Mouse (Mus musculus) intestine, embryonic 15.5 days (tissue): ENCODE measurements around the gene Erf. TPM values are rescaled to one million over a fixed set of nuclear protein-coding genes. Genes with fewer than 3 reads are reported as not detected.

ENCODE experiments used
- ATAC-seq: fragments of 200-750 bp; cut with Nextera tagmentation; 2 replicates; pipeline ENCODE4 v1.8.0; 2017; ENCODE audit warnings: moderate TSS enrichment, moderate library complexity
- H3K27ac ChIP-seq: fragments of 300-500 bp; sonication (generic); 2 replicates; pipeline ENCODE4 v1.5.1; 2015; ENCODE audit warnings: mild to moderate bottlenecking, inconsistent platforms
- H3K27me3 ChIP-seq: fragments of 300-500 bp; sonication (generic); replicated peaks from 2 replicates; pipeline ENCODE4 v1.6.1; 2015; ENCODE audit warnings: inconsistent platforms
- H3K36me3 ChIP-seq: fragments of 300-500 bp; sonication (generic); 2 replicates; pipeline ENCODE4 v1.6.1; 2015; ENCODE audit warnings: inconsistent platforms
- H3K4me1 ChIP-seq: fragments of 300-500 bp; sonication (generic); replicated peaks from 2 replicates; pipeline ENCODE4 v1.6.1; 2015; ENCODE audit warnings: inconsistent platforms
- H3K4me2 ChIP-seq: fragments of 300-500 bp; sonication (generic); replicated peaks from 2 replicates; pipeline ENCODE4 v1.6.1; 2015; ENCODE audit warnings: mild to moderate bottlenecking, inconsistent platforms
- H3K4me3 ChIP-seq: fragments of 300-500 bp; sonication (generic); replicated peaks from 2 replicates; pipeline ENCODE4 v1.5.1; 2015; ENCODE audit warnings: inconsistent platforms
- H3K9ac ChIP-seq: fragments of 300-500 bp; sonication (generic); 2 replicates; pipeline ENCODE4 v1.6.1; 2015; ENCODE audit warnings: inconsistent platforms
- H3K9me3 ChIP-seq: fragments of 300-500 bp; sonication (generic); 2 replicates; pipeline ENCODE4 v1.6.1; 2016; ENCODE audit warnings: inconsistent platforms
- WGBS: fragments of 180-500 bp; shearing (Covaris S2); methylation state at CpG from one replicate; pipeline ENCODE4 v1.1.7; 2015; 5-methylcytosine and 5-hydroxymethylcytosine counted together
- polyA plus RNA-seq: library from polyadenylated mRNA; unstranded; fragments of >200 nt; fragmentation: Nextera tagmentation; extraction: Ambion mirVana; gene quantifications from 2 replicates; pipeline ENCODE4 v1.2.1, GENCODE M21; 2015

Gene Erf
- polyA plus RNA-seq, 1 experiment from 2014 or later: 14.8 TPM

- under 1% methylated on average over 23 of the region's 23 CpGs for WGBS
- Histone ChIP-seq H3K27me3 (no peaks in the 10 kb centered on the region), H3K4me1 (peaks cover 31% of the 10 kb centered on the region), H3K9me3 (no peaks in the 10 kb centered on the region), H3K9ac (0 out of 2 replicates have a peak overlapping the region, but pooled peaks have one; percentile 27), H3K4me2 (peak overlapping the region; percentile 82), H3K4me3 (peak overlapping the region; percentile 94), H3K36me3 (peaks cover 13% of the 10 kb centered on the region), H3K27ac (peak overlapping the region; percentile 89)
- peak; percentile 94 for ATAC-seq
Measured at GRCm38 (mm10) chr7:25238015-25238706, 12.4 kb downstream of the Erf start.

GRCm38 (mm10) chr7:25237249-25238014 lies 13.1 kb downstream of the Erf start, which contains the start of gene Gsk3a:
Gene Gsk3a, minus strand, starts transcription at chr7:25237851.
- ATAC-seq: peak; percentile 87
- no peaks in the 10 kb centered on the region for H3K27me3 ChIP-seq

GRCm38 (mm10) chr7:25235526-25235925 lies 15.0 kb downstream of the Erf start:
- H3K36me3 ChIP-seq: peaks cover 32% of the 10 kb centered on the region
- no peaks in the 10 kb centered on the region for H3K9me3 ChIP-seq
- no peak overlapping the region for H3K9ac ChIP-seq
- no peak for ATAC-seq
- no peak overlapping the region for H3K27ac ChIP-seq
- no peak overlapping the region for H3K4me2 ChIP-seq
- H3K27me3 ChIP-seq: no peaks in the 10 kb centered on the region
- WGBS: 89% methylated on average over 5 of the region's 5 CpGs
- H3K4me3 ChIP-seq: no peak overlapping the region
- H3K4me1 ChIP-seq: peaks cover 22% of the 10 kb centered on the region

More at GRCm38 (mm10) chr7:25237249-25238014, 13.1 kb downstream of the Erf start, which contains the start of gene Gsk3a:
- Histone ChIP-seq H3K9me3 (no peaks in the 10 kb centered on the region), H3K4me3 (peak within 1 kb of the TSS; percentile 94), H3K36me3 (peaks cover 19% of the 10 kb centered on the region), H3K27ac (peak within 1 kb of the TSS; percentile 89), H3K4me1 (peaks cover 31% of the 10 kb centered on the region), H3K4me2 (peak within 1 kb of the TSS; percentile 82), H3K9ac (peak within 1 kb of the TSS; percentile 100)
- under 1% methylated on average over 58 of the region's 76 CpGs for WGBS

- H3K4me1 ChIP-seq: peaks cover 15% of the 10 kb centered on the region
- no peak overlapping the region for H3K4me2 ChIP-seq
- no peak overlapping the region for H3K4me3 ChIP-seq
- no peak overlapping the region for H3K27ac ChIP-seq
- no peaks in the 10 kb centered on the region for H3K27me3 ChIP-seq
- peaks cover 46% of the 10 kb centered on the region for H3K36me3 ChIP-seq
- no peak for ATAC-seq
- H3K9me3 ChIP-seq: no peaks in the 10 kb centered on the region
- H3K9ac ChIP-seq: no peak overlapping the region
- WGBS: 79% methylated on average over 2 of the region's 2 CpGs
Measured at GRCm38 (mm10) chr7:25233061-25233460, 17.5 kb downstream of the Erf start.

GRCm38 (mm10) chr7:25232101-25232648 lies 18.4 kb downstream of the Erf start:
- 52% methylated on average over 5 of the region's 5 CpGs for WGBS
- H3K27me3 ChIP-seq: no peaks in the 10 kb centered on the region
- peaks cover 15% of the 10 kb centered on the region for H3K4me1 ChIP-seq
- H3K4me2 ChIP-seq: no peak overlapping the region
- H3K27ac ChIP-seq: no peak overlapping the region
- no peak overlapping the region for H3K4me3 ChIP-seq
- H3K9me3 ChIP-seq: no peaks in the 10 kb centered on the region
- no peak for ATAC-seq
- H3K9ac ChIP-seq: no peak overlapping the region
- H3K36me3 ChIP-seq: peaks cover 50% of the 10 kb centered on the region

DNA sequence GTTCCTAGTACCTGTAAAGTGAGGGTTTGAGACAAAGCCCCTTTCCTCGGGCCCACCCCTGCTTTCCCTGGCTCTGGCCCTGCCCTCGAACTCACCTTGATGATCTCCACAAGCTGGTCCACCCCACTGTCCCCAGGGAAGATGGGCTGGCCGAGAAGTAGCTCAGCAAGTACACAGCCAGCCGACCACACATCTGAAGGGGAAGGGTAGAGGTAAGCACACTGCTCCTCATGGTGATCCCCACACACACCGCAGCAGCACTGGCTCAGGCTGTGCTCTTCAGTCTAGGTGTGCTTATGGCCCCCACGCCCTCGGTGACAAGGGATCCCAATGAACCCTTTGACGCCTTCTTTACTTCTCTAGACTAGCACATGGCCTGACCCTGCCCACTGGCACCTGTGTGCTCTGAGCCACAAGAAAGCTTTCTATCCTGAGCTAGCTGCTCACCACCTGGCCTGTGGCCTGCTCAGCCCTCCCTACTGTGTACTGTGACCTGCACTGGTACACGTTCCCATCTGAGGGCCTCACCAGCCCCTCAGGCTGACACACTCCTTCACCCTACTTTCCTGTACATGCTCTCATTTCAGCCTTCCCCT lies 19.8 kb downstream of the Erf start:
- H3K4me2 ChIP-seq: no peak overlapping the region
- no peak for ATAC-seq
- H3K36me3 ChIP-seq: peaks cover 64% of the 10 kb centered on the region
- no peak overlapping the region for H3K9ac ChIP-seq
- no peak overlapping the region for H3K4me3 ChIP-seq
- H3K27me3 ChIP-seq: no peaks in the 10 kb centered on the region
- H3K9me3 ChIP-seq: no peaks in the 10 kb centered on the region
- no peak overlapping the region for H3K27ac ChIP-seq
- H3K4me1 ChIP-seq: peaks cover 7% of the 10 kb centered on the region
- 84% methylated on average over 9 of the region's 9 CpGs for WGBS

DNA sequence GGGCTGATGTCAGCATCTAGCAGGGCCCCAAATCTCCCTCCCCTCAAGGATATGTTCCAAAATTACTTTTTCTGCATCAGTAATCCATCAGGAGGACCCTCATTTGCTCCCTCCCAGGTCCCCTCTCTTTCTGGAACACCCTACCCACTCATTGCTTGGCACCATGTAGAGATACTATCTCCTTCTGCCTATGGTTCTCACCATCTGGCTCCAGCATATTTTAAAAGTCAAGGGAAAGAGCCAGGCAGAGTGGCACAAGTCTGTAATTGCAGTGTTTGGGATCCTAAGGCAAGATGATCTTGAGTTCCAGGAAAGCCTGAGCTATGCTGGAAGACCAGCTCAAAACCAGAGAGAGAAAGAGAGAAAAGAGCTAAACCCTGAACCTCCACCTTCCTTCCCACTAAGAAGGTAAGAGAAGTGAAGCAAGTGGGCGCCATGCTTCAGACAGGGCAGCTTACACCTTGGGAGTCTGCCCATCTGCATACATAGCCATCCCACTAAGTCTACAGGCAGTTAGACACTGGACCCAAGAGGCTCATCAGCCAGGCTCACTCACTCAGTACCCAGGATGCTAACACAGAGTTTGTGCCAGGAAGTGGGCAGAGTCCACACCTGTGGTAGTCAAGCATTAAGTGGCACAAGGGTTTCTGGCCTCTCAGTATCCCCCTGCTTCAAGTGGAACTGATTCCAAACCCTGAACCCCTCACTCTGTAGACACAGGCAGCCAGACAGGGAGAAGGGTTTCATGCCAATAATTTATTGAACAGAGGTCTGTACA lies 22.8 kb downstream of the Erf start:
- no peak for ATAC-seq
- no peaks in the 10 kb centered on the region for H3K9me3 ChIP-seq
- peaks cover 5% of the 10 kb centered on the region for H3K4me1 ChIP-seq
- H3K27me3 ChIP-seq: no peaks in the 10 kb centered on the region
- peaks cover 60% of the 10 kb centered on the region for H3K36me3 ChIP-seq
- H3K27ac ChIP-seq: no peak overlapping the region
- H3K4me2 ChIP-seq: no peak overlapping the region
- H3K9ac ChIP-seq: no peak overlapping the region
- H3K4me3 ChIP-seq: no peak overlapping the region
- 91% methylated on average over 1 of the region's 1 CpGs for WGBS

DNA sequence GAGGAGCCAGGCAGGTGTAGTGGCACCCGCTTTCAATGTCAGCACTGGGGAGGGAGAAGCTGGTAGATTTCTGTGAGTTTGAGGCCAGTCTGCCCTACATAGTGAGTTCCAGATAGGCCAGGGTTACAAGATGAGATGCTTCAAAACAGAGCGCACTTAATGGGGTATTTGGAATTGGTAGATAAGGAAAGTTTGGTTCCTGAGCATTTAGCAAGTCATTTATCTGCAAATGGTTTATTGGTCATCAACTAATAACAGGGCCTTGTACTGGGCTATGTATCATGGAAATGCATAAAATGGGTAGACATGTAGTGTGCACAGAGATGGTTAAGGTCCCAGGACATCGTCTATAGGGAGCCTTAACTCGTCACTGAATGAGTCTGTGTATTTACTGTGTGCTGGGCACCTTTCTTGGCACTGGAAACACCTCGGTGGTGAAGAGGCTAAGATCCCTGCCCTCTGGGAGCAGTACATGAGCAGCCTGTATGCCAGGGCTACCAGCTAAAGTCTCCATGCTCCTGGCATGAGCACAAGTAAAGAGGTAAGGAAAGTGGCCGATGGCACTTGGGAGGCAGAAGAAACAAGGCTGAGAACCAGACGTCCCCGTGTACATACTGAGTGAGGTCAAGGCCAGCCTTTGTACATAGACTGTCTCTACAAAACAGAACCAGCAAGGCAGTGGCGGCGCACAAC lies 28.1 kb downstream of the Erf start:
- H3K4me2 ChIP-seq: peak overlapping the region; percentile 95
- no peaks in the 10 kb centered on the region for H3K27me3 ChIP-seq
- peak overlapping the region; percentile 79 for H3K9ac ChIP-seq
- H3K4me1 ChIP-seq: peaks cover 39% of the 10 kb centered on the region
- no peak overlapping the region for H3K27ac ChIP-seq
- no peaks in the 10 kb centered on the region for H3K9me3 ChIP-seq
- H3K36me3 ChIP-seq: peaks cover 29% of the 10 kb centered on the region
- H3K4me3 ChIP-seq: peak overlapping the region; percentile 80
- no peak for ATAC-seq
- 82% methylated on average over 10 of the region's 10 CpGs for WGBS

DNA sequence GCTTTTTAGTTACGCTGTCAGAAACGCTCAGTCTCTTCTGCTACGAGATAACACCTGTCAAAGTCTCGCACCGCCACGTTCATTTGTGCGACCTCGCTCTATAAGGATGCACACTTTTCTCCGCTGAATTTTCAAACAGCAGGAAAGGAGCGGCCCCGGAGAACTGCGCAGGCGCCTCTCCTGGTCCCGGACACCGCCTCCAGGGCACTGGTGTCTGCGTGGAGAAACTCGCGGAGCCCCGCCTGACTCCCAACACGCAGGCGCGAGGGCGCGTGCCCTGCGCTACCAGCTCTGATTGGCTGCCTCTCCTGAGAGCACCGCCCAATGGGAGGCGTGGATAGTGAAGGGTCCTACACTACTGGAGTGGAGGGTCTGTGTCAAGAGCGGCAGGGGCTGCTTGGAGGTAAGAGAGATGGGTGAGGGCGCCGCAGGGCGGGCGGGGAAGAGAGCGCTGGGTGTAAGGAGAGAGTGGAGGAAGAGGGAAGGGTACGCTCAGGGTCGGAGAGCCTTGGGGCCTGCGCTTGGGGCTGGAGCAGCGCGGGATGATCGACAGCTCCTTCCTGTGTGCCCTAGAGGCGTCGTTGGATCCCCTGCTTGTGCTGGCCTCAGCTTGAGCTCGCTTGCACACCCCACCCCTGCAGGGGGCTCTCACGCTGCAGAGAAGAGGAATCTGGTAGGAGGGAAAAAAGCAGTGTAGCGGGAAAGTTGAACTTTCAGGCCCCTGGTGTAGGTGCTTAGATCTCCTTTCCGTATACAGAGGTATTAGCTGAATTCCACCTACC lies 29.3 kb downstream of the Erf start, which contains the start of gene Zfp526:
Gene Zfp526 (plus strand): TSS at position 324 of the 782 bp plus-strand sequence.
- Histone ChIP-seq H3K4me3 (peak within 1 kb of the TSS; percentile 80), H3K9ac (peak within 1 kb of the TSS; percentile 79), H3K27ac (peak within 1 kb of the TSS; percentile 92), H3K27me3 (no peaks in the 10 kb centered on the region), H3K4me1 (peaks cover 40% of the 10 kb centered on the region), H3K4me2 (peak within 1 kb of the TSS; percentile 95), H3K36me3 (peaks cover 18% of the 10 kb centered on the region; the same call in 1 of the 2 replicates), H3K9me3 (no peaks in the 10 kb centered on the region)
- under 1% methylated on average over 45 of the region's 45 CpGs for WGBS
- ATAC-seq: peak; percentile 93

- 7% methylated on average over 20 of the region's 20 CpGs for WGBS
- no peak for ATAC-seq
- Histone ChIP-seq H3K27ac (peak within 1 kb of the TSS; percentile 92), H3K4me2 (peak within 1 kb of the TSS; percentile 95), H3K4me3 (peak within 1 kb of the TSS; percentile 80), H3K27me3 (no peaks in the 10 kb centered on the region), H3K9me3 (no peaks in the 10 kb centered on the region), H3K36me3 (peaks cover 11% of the 10 kb centered on the region; the same call in 1 of the 2 replicates), H3K4me1 (peaks cover 40% of the 10 kb centered on the region), H3K9ac (peak within 1 kb of the TSS; percentile 79)
Measured at GRCm38 (mm10) chr7:25220457-25221101, 30.0 kb downstream of the Erf start, which contains the start of gene Dedd2. Gene Dedd2, minus strand, starts transcription at chr7:25220615.
